Mouse (Mus musculus): ENCODE results near the gene Cyp2c50.
"Not testable (repeated sequence)": the region's sequence is repeated elsewhere in the genome, so short reads cannot be mapped to it uniquely, and the experiment has no call there.

Gene Cyp2c50

DNA sequence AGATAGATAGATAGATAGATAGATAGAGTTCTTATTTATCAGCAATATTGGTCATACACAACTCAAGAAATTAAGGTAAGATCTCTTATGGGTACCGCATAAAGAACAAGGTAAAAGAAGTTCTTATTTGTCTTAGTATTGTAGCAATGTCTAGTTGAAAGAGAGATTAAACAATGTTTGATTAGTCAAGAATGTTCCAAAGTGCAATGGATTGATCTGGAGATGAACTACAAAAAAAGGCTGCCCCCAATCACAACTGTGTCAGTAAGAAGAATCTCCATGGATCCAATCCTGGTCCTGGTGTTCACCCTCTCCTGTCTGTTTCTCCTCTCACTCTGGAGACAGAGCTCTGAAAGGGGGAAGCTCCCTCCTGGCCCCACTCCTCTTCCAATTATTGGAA is at the start of gene Cyp2c50:
Gene Cyp2c50 (plus strand): TSS at position 268 of the 400 bp plus-strand sequence.
- not testable (repeated sequence) for DNase-seq (ENCODE audit: low spot score in 2 of 2)

DNA sequence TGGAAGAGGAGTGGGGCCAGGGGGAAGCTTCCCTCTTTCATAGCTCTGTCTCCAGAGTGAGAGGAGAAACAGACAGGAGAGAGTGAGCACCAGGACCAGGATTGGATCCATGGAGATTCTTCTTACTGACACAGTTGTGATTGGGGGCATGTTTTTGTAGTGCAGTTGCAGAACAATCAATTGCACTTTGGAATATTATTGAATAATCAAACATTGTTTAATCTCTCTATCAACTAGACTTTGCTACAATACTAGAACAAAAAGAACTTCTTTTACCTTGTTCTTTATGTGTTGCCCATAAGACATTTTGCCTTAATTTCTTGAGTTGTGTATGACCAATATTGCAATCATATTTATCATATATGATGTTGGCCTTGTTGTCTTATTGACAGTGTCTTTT is 15.8 kb upstream of the Cyp2c50 start, which contains the start of gene Cyp2c54:
Gene Cyp2c54 (minus strand): TSS at position 127 of the 400 bp plus-strand sequence.
- DNase-seq (ENCODE audit: low spot score in 2 of 2) = no peak

DNA sequence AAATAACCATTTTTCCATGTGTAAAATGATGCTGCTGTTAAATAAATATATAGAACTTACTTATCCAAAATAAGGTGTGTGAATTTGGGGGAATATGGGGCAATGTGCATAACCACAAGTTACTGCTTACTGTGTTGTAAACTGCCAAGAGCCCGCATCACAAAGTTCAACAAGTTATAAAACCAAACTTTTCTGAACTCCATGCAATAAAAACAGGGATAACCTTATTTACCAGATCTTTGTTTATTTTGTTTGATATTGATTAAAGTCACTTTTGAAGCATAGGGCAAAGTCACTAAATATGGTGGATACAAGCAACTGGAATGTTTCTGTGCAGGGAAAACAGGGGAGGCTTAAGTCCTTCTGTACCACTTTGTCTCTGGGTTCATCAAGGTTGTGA is 1.1 kb upstream of the Cyp2c50 start:
- DNase-seq (ENCODE audit: low spot score in 2 of 2) = no peak

- DNase-seq (ENCODE audit: low spot score in 2 of 2) = no peak
Measured at GRCm38 (mm10) chr19:40091111-40091510, 1.6 kb downstream of the Cyp2c50 start.

DNA sequence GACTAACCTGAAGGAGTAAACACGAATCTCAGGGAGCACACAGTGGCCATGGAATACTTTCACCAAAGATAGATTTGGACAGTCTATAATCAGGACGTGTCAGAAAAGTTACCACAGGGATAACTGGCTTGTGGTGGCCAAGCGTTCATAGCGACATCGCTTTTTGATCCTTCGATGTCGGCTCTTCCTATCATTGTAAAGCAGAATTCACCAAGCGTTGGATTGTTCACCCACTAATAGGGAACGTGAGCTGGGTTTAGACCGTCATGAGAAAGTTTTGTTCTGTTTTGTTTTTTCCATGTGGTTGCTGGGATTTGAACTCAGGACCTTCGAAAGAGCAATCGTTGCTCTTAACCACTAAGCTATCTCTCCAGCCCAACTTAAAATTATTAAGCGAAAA is 30.1 kb downstream of the Cyp2c50 start:
- DNase-seq (ENCODE audit: low spot score in 2 of 2) = not testable (repeated sequence)

GRCm38 (mm10) chr19:40125165-40125564 is 35.7 kb downstream of the Cyp2c50 start:
- DNase-seq (ENCODE audit: low spot score in 2 of 2) = not testable (repeated sequence)

DNA sequence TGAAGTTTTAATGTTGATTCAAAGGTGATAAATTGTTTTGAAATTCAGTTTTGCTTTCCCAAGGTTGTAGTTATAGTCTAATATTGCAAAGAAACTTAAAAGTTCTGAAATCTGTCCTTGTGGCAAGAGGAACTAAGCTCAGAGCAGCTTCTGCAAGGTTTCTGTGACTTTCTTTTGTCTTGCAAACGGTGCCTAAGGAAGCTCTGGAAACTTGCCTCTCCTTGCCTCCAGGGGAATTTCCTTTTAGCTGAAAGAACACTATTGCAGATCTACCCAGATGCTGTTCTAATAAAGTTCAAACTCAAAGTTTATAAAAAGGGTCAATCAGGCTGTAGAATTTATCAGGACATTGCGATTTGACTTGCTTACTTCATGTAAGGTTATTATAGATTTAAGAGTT is 37.5 kb downstream of the Cyp2c50 start:
- DNase-seq (ENCODE audit: low spot score in 2 of 2) = not testable (repeated sequence)
